Mouse (Mus musculus) gastrocnemius, postnatal 25 days (tissue): ENCODE data around the gene Fgfr2. TPM values are rescaled to one million over a fixed set of nuclear protein-coding genes. Genes with fewer than 3 reads are reported as not detected.

Experiments used
- DNase-seq: peaks from one replicate; pipeline ENCODE4 v3.0.0; 2022
- total RNA-seq, 2 experiments: library from RNA; stranded (reverse); gene quantifications; 1 replicate in 1 of 2; 2 replicates in 1 of 2; pipeline ENCODE4 v1.2.3; 2021

Gene Fgfr2
- total RNA-seq, 2 experiments from 2014 or later: 0.33 to 0.96 TPM

- no peak for DNase-seq
Observed at GRCm38 (mm10) chr7:132162254-132162653, 960.9 kb downstream of the Fgfr2 start.

- no peak for DNase-seq
Observed at GRCm38 (mm10) chr7:132158321-132159025, 964.7 kb downstream of the Fgfr2 start.

- DNase-seq: peak; percentile 19
Observed at GRCm38 (mm10) chr7:132154368-132154961, 968.7 kb downstream of the Fgfr2 start, which contains the start of gene Cpxm2. Cpxm2 (minus strand) TSS chr7:132154739.

GRCm38 (mm10) chr7:132153725-132154147 lies 969.4 kb downstream of the Fgfr2 start:
- no peak for DNase-seq

- no peak for DNase-seq
Observed at GRCm38 (mm10) chr7:132145227-132145800, 977.8 kb downstream of the Fgfr2 start.

GRCm38 (mm10) chr7:132128687-132129086 lies 994.5 kb downstream of the Fgfr2 start:
- DNase-seq: no peak

- DNase-seq: no peak
Observed at GRCm38 (mm10) chr7:132124948-132125347, 998.2 kb downstream of the Fgfr2 start.

GRCm38 (mm10) chr7:132123211-132123610 lies 999.9 kb downstream of the Fgfr2 start:
- peak; percentile 13 for DNase-seq

GRCm38 (mm10) chr7:132119817-132120216 lies 1003.3 kb downstream of the Fgfr2 start:
- DNase-seq: no peak

GRCm38 (mm10) chr7:132111770-132112169 lies 1011.4 kb downstream of the Fgfr2 start:
- peak; percentile 48 for DNase-seq

GRCm38 (mm10) chr7:132110308-132110707 lies 1012.8 kb downstream of the Fgfr2 start:
- DNase-seq: no peak

GRCm38 (mm10) chr7:132106891-132107290 lies 1016.3 kb downstream of the Fgfr2 start:
- no peak for DNase-seq

- no peak for DNase-seq
Observed at GRCm38 (mm10) chr7:132105326-132105725, 1017.8 kb downstream of the Fgfr2 start.

GRCm38 (mm10) chr7:132098441-132098840 lies 1024.7 kb downstream of the Fgfr2 start:
- no peak for DNase-seq

GRCm38 (mm10) chr7:132094666-132095065 lies 1028.5 kb downstream of the Fgfr2 start:
- DNase-seq: peak; percentile 27

GRCm38 (mm10) chr7:132091551-132091950 lies 1031.6 kb downstream of the Fgfr2 start:
- peak; percentile 21 for DNase-seq

GRCm38 (mm10) chr7:132088606-132089005 lies 1034.5 kb downstream of the Fgfr2 start:
- DNase-seq: peak; percentile 9

GRCm38 (mm10) chr7:132088181-132088580 lies 1035.0 kb downstream of the Fgfr2 start:
- peak; percentile 26 for DNase-seq

GRCm38 (mm10) chr7:132075825-132076224 lies 1047.3 kb downstream of the Fgfr2 start:
- no peak for DNase-seq

- no peak for DNase-seq
Observed at GRCm38 (mm10) chr7:132074503-132074902, 1048.6 kb downstream of the Fgfr2 start.

- no peak for DNase-seq
Observed at GRCm38 (mm10) chr7:132070877-132071625, 1052.1 kb downstream of the Fgfr2 start.

- no peak for DNase-seq
Observed at GRCm38 (mm10) chr7:132067951-132068350, 1055.2 kb downstream of the Fgfr2 start.

GRCm38 (mm10) chr7:132067511-132067910 lies 1055.6 kb downstream of the Fgfr2 start:
- DNase-seq: no peak
